In genomic region chr11:93988328-93989062, GRCm38 (mm10) we compare ENCODE assay signal across 10 mouse cellular contexts. TPM values are rescaled to one million over a fixed set of nuclear protein-coding genes. Genes with fewer than 3 reads are reported as not detected.
DNase-seq lines count a peak whose midpoint lies in the region; ATAC-seq and TF ChIP-seq lines count a peak whose summit lies in the region.
"Had no signal": no experiment of that assay in that cellular context is flagged by ENCODE, and none has a peak within 500 bp of the region (broad histone marks: within the 10 kb centered on the region; RNA-seq: fewer than 3 reads in every experiment).

No protein-coding gene starts in this region.

- no peak for TF ChIP-seq EP300 in CH12.LX (IDR thresholded peaks at IDR 0.05; ENCODE audit: low read length)

- no peak overlapping the region for H3K27ac ChIP-seq in CH12.LX (ENCODE audit: insufficient read depth, low read depth)
- 0 out of 2 replicates have a peak overlapping the region, but pooled peaks have one; percentile 35 for H3K27ac ChIP-seq in embryonic facial prominence, embryonic 10.5 days (replicated peaks)
- peak overlapping the region; percentile 45; the same call in 1 of the 2 replicates for H3K27ac ChIP-seq in hindbrain, postnatal 0 days
- H3K27ac ChIP-seq in liver, embryonic 15.5 days (replicated peaks), result peak overlapping the region; percentile 48
- H3K27ac ChIP-seq: liver, embryonic 14.5 days had no signal

- 68% methylated on average over 12 of the region's 12 CpGs for WGBS in embryonic facial prominence, embryonic 10.5 days
- 74% methylated on average over 12 of the region's 12 CpGs for WGBS in hindbrain, postnatal 0 days
- WGBS in liver, embryonic 15.5 days (ENCODE audit: insufficient replicate concordance), result 43% methylated on average over 12 of the region's 12 CpGs

- in situ Hi-C loops in CH12.LX (cut with MboI; ENCODE audit: low pct_ligation_motif_present, low pct_unique_long_range_greater_than_20kb, low sequenced_read_pairs), result no loop called here

- H3K79me2 ChIP-seq in CH12.LX (replicated peaks; ENCODE audit: control insufficient read depth, extremely low read depth, insufficient read depth, poor library complexity, severe bottlenecking), result no peaks in the 10 kb centered on the region

- dilution Hi-C loops in CH12.LX (cut with MboI; ENCODE audit: extremely low pct_ligation_motif_present, extremely low pct_unique_long_range_greater_than_20kb, low sequenced_read_pairs), result no loop called here

- H3K27me3 ChIP-seq in CH12.LX (replicated peaks), result no peaks in the 10 kb centered on the region
- H3K27me3 ChIP-seq in embryonic facial prominence, embryonic 10.5 days (replicated peaks; ENCODE audit: low read depth, poor library complexity, severe bottlenecking), result no peaks in the 10 kb centered on the region
- H3K27me3 ChIP-seq in hindbrain, postnatal 0 days (ENCODE audit: insufficient read depth, low read length), result no peaks in the 10 kb centered on the region
- no peaks in the 10 kb centered on the region for H3K27me3 ChIP-seq in liver, embryonic 15.5 days

- H3K9ac ChIP-seq in CH12.LX (ENCODE audit: insufficient read depth, low read depth), result 0 out of 2 replicates have a peak overlapping the region, but pooled peaks have one; percentile 1
- no peak overlapping the region for H3K9ac ChIP-seq in hindbrain, postnatal 0 days (replicated peaks; ENCODE audit: low read length)
- no peak overlapping the region for H3K9ac ChIP-seq in liver, embryonic 15.5 days
- H3K9ac ChIP-seq: liver, embryonic 14.5 days had no signal

- no peaks in the 10 kb centered on the region for H3K36me3 ChIP-seq in CH12.LX (replicated peaks in 1 of 2; ENCODE audit: control insufficient read depth in 1 of 2, insufficient read depth in 1 of 2, low read length in 1 of 2)
- no peaks in the 10 kb centered on the region for H3K36me3 ChIP-seq in embryonic facial prominence, embryonic 10.5 days (replicated peaks)
- no peaks in the 10 kb centered on the region for H3K36me3 ChIP-seq in hindbrain, postnatal 0 days (ENCODE audit: insufficient read depth, low read length)
- no peaks in the 10 kb centered on the region for H3K36me3 ChIP-seq in liver, embryonic 15.5 days (replicated peaks)

- H3K9me3 ChIP-seq in CH12.LX (replicated peaks; ENCODE audit: low read length), result no peaks in the 10 kb centered on the region
- no peaks in the 10 kb centered on the region for H3K9me3 ChIP-seq in embryonic facial prominence, embryonic 10.5 days
- no peaks in the 10 kb centered on the region for H3K9me3 ChIP-seq in hindbrain, postnatal 0 days (ENCODE audit: low read length)
- no peaks in the 10 kb centered on the region for H3K9me3 ChIP-seq in liver, embryonic 15.5 days (replicated peaks)

- DNase-seq in CH12.LX (ENCODE audit: extremely low read depth), result no peak
- no peak for DNase-seq in embryonic facial prominence, embryonic 10.5 days (ENCODE audit: low spot score)
- no peak for DNase-seq in hindbrain, postnatal 0 days (ENCODE audit: low spot score)
- no peak for DNase-seq in cerebellum, adult 9-11 months
- DNase-seq in thymus, postnatal 10 days (ENCODE audit: low spot score in 2 of 2), result no peak
- no peak for DNase-seq in urinary bladder, postnatal 4 days (ENCODE audit: low spot score in 2 of 2)
- no peak for DNase-seq in layer of hippocampus, adult 8-10 months (ENCODE audit: low spot score in 2 of 2)

- no peak overlapping the region for H3K4me3 ChIP-seq in CH12.LX (replicated peaks in 1 of 3; ENCODE audit: low read depth in 2 of 3, low read length in 2 of 3, poor library complexity in 1 of 3)
- H3K4me3 ChIP-seq in embryonic facial prominence, embryonic 10.5 days, result no peak overlapping the region
- no peak overlapping the region for H3K4me3 ChIP-seq in hindbrain, postnatal 0 days (ENCODE audit: low read length)
- H3K4me3 ChIP-seq in liver, embryonic 15.5 days (replicated peaks), result no peak overlapping the region
- H3K4me3 ChIP-seq: erythroblast, embryonic 14.5 days had no signal

- no peak for ATAC-seq in hindbrain, postnatal 0 days
- ATAC-seq in liver, embryonic 15.5 days (ENCODE audit: insufficient read depth), result no peak

- TF ChIP-seq POLR2A in CH12.LX (IDR thresholded peaks at IDR 0.05; ENCODE audit: low read depth, low read length), result no peak

- H3K4me2 ChIP-seq in CH12.LX (ENCODE audit: insufficient read depth, low read depth, poor library complexity, severe bottlenecking), result no peak overlapping the region
- H3K4me2 ChIP-seq in hindbrain, postnatal 0 days (ENCODE audit: low read depth, low read length), result no peak overlapping the region
- H3K4me2 ChIP-seq in liver, embryonic 15.5 days, result no peak overlapping the region

- peaks cover 13 to 31% of the 10 kb centered on the region in 2 experiments for H3K4me1 ChIP-seq in CH12.LX (ENCODE audit: control insufficient read depth in 1 of 2, insufficient read depth in 2 of 2)
- H3K4me1 ChIP-seq in embryonic facial prominence, embryonic 10.5 days, result no peaks in the 10 kb centered on the region
- no peaks in the 10 kb centered on the region for H3K4me1 ChIP-seq in hindbrain, postnatal 0 days (ENCODE audit: insufficient read depth, low read length)
- peaks cover 15% of the 10 kb centered on the region for H3K4me1 ChIP-seq in liver, embryonic 15.5 days (replicated peaks)

- no peak for TF ChIP-seq RAD21 in CH12.LX (IDR thresholded peaks at IDR 0.05; ENCODE audit: low read depth, low read length)

- TF ChIP-seq CTCF in CH12.LX (conservative IDR thresholded peaks at IDR 0.05 in 1 of 2, IDR thresholded peaks at IDR 0.05 in 1 of 2; ENCODE audit: low read depth in 2 of 2, low read length in 2 of 2), result no peak
- no peak for TF ChIP-seq CTCF in hindbrain, postnatal 0 days (IDR thresholded peaks at IDR 0.05; ENCODE audit: low read depth)

TF ChIP-seq in CH12.LX, 34 proteins besides CTCF, POLR2A, EP300 and RAD21:
- TF ChIP-seq TBP (conservative IDR thresholded peaks at IDR 0.05; ENCODE audit: low read depth, low read length) (0 out of 2 replicates have a peak, but pooled peaks have one; percentile 3), POLR2AphosphoS2 (IDR thresholded peaks at IDR 0.05; ENCODE audit: low read depth, low read length) (no peak)

RNA-seq across cellular contexts. Expression of gene Spag9, which starts 7.4 kb away (rescaled TPM):
- total RNA-seq in CH12.LX (2012; rRNA removed) (21.0 TPM in 2 replicates), CH12.LX (2014; rRNA removed) (22.5 and 22.6 TPM in 2 replicates)
- polyA plus RNA-seq in CH12.LX (2012; ENCODE audit: insufficient read length, low read depth), result 30.7 and 32.1 TPM in 2 replicates
- polyA plus RNA-seq in embryonic facial prominence, embryonic 10.5 days (2016; fragmentation: Nextera tagmentation; extraction: Ambion mirVana), result 35.5 and 39.4 TPM in 2 replicates
- total RNA-seq in hindbrain, postnatal 0 days (2014; rRNA removed), result 110 and 114 TPM in 2 replicates
- polyA plus RNA-seq in hindbrain, postnatal 0 days (2015; fragmentation: Nextera tagmentation; extraction: Ambion mirVana), result 84.8 and 89.1 TPM in 2 replicates
- 9.2 and 10.4 TPM in 2 replicates for polyA plus RNA-seq in liver, embryonic 15.5 days (2015; fragmentation: Nextera tagmentation; extraction: Ambion mirVana)
- 100 to 1,000 TPM; 205 to 236 (median 220) TPM for total RNA-seq in layer of hippocampus, adult 8-10 months (2022)

RNA-seq across cellular contexts. Expression of gene Nme1, which starts 20.2 kb away (rescaled TPM):
- total RNA-seq in CH12.LX (2012; rRNA removed) (187 and 253 TPM in 2 replicates), CH12.LX (2014; rRNA removed) (443 and 488 TPM in 2 replicates)
- 129 and 170 TPM in 2 replicates for polyA plus RNA-seq in CH12.LX (2012; ENCODE audit: insufficient read length, low read depth)
- polyA plus RNA-seq in embryonic facial prominence, embryonic 10.5 days (2016; fragmentation: Nextera tagmentation; extraction: Ambion mirVana), result 352 and 375 TPM in 2 replicates
- total RNA-seq in hindbrain, postnatal 0 days (2014; rRNA removed), result 44.8 and 49.7 TPM in 2 replicates
- 309 and 356 TPM in 2 replicates for polyA plus RNA-seq in hindbrain, postnatal 0 days (2015; fragmentation: Nextera tagmentation; extraction: Ambion mirVana)
- 105 and 107 TPM in 2 replicates for polyA plus RNA-seq in liver, embryonic 15.5 days (2015; fragmentation: Nextera tagmentation; extraction: Ambion mirVana)
- total RNA-seq in layer of hippocampus, adult 8-10 months (2022), result 100 to 1,000 TPM in 1 of 4 experiments, 10 to 100 TPM in 3; 72.6 to 105 (median 82.2) TPM

RNA-seq across cellular contexts. Expression of gene Gm20390, which starts 20.4 kb away (rescaled TPM):
- 717 and 896 TPM in 2 replicates for total RNA-seq in CH12.LX (2012; rRNA removed)
- 136 and 137 TPM in 2 replicates for total RNA-seq in CH12.LX (2014; rRNA removed)
- polyA plus RNA-seq in CH12.LX (2012; ENCODE audit: insufficient read length, low read depth), result 691 and 791 TPM in 2 replicates
- polyA plus RNA-seq in embryonic facial prominence, embryonic 10.5 days (2016; fragmentation: Nextera tagmentation; extraction: Ambion mirVana), result 532 and 553 TPM in 2 replicates
- total RNA-seq in hindbrain, postnatal 0 days (2014; rRNA removed), result 124 and 128 TPM in 2 replicates
- 402 and 417 TPM in 2 replicates for polyA plus RNA-seq in hindbrain, postnatal 0 days (2015; fragmentation: Nextera tagmentation; extraction: Ambion mirVana)
- polyA plus RNA-seq in liver, embryonic 15.5 days (2015; fragmentation: Nextera tagmentation; extraction: Ambion mirVana), result 187 and 209 TPM in 2 replicates
- total RNA-seq in layer of hippocampus, adult 8-10 months (2022), result 100 to 1,000 TPM in 2 of 4 experiments, 10 to 100 TPM in 2; 86.0 to 119 (median 96.1) TPM

RNA-seq across cellular contexts. Expression of gene Nme2, which starts 32.4 kb away (rescaled TPM):
- total RNA-seq in CH12.LX (2012; rRNA removed) (1,722 and 2,105 TPM in 2 replicates), CH12.LX (2014; rRNA removed) (1,555 and 1,586 TPM in 2 replicates)
- 945 and 1,140 TPM in 2 replicates for polyA plus RNA-seq in CH12.LX (2012; ENCODE audit: insufficient read length, low read depth)
- 138 and 157 TPM in 2 replicates for polyA plus RNA-seq in embryonic facial prominence, embryonic 10.5 days (2016; fragmentation: Nextera tagmentation; extraction: Ambion mirVana)
- total RNA-seq in hindbrain, postnatal 0 days (2014; rRNA removed), result 302 and 328 TPM in 2 replicates
- polyA plus RNA-seq in hindbrain, postnatal 0 days (2015; fragmentation: Nextera tagmentation; extraction: Ambion mirVana), result 138 and 161 TPM in 2 replicates
- polyA plus RNA-seq in liver, embryonic 15.5 days (2015; fragmentation: Nextera tagmentation; extraction: Ambion mirVana), result 102 and 125 TPM in 2 replicates
- 100 to 1,000 TPM in 2 of 4 experiments, 10 to 100 TPM in 2; 88.3 to 126 (median 105) TPM for total RNA-seq in layer of hippocampus, adult 8-10 months (2022)
